Mouse (Mus musculus): Measurements from ENCODE around the gene Ddr1.
A peak's percentile ranks its signal among the peaks of the same experiment; 100 is the strongest.

Ddr1 gene

GRCm38 (mm10) chr17:35721676-35722075 is 17.3 kb upstream of the Ddr1 start:
- DNase-seq (ENCODE audit: low read depth, low spot score) = peak; percentile 51

DNA sequence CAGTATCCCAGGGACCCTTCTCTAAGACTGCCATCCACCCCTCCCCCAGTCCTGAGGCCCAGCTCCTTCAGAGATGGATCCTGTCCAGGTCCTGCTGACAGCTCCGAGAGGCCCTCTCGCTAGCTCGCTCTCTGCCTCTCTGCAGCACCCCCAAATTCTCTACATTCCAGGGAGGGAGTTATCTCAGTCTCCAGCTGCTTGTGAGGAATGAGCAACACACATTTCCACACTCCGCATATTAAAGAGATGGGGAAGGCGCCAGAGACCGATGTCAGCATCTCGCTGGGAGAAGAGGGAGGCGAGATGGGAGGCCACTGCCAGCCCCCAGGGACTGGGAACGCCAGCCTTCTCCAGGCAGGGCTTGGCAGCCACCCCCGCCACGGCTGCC is 15.9 kb upstream of the Ddr1 start:
- no peak for DNase-seq (ENCODE audit: low read depth, low spot score)

- no peak for DNase-seq (ENCODE audit: low read depth, low spot score)
Observed at GRCm38 (mm10) chr17:35719616-35720339, 15.4 kb upstream of the Ddr1 start.

DNA sequence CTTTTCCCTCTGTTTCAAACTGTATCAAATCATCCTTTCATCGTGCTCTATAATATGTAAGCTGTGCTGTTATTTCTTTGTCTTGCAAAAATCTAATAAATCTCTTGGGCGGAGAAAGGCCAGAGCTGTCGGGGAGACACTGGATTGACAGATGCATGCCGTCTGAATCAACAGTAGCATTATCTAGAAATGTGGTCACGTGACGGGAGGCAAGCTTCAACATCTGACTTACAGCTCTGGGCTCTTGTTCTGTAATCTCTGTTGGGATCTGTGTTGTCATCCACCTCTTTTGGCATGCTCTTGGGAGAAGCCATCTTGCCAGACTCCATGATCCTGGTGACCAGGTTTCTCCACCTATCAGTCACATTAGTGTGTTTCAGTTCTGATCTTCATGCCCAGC is 12.7 kb upstream of the Ddr1 start:
- DNase-seq (ENCODE audit: low read depth, low spot score) = no peak

DNA sequence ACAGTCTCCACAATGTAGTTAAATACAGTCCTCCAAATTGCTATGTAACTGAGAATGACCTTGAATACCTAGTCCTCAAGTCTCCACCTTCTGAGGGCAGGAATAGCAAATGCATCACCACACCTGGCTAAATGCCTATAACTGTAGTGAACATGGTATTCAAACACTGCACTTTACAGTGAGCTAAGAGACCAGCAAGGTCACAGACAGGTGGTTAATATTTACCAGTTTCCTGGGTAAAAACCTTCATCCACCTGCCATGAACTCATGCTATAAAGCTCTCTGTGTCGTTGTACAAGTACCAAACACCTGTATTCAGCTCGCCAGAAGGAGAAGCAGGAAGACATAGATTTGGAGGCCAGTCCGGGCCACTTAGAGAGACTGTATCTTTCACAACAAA is 11.7 kb upstream of the Ddr1 start:
- DNase-seq (ENCODE audit: low read depth, low spot score) = no peak

- DNase-seq (ENCODE audit: low read depth, low spot score) = no peak
Observed at GRCm38 (mm10) chr17:35710705-35711347, 6.4 kb upstream of the Ddr1 start.

DNA sequence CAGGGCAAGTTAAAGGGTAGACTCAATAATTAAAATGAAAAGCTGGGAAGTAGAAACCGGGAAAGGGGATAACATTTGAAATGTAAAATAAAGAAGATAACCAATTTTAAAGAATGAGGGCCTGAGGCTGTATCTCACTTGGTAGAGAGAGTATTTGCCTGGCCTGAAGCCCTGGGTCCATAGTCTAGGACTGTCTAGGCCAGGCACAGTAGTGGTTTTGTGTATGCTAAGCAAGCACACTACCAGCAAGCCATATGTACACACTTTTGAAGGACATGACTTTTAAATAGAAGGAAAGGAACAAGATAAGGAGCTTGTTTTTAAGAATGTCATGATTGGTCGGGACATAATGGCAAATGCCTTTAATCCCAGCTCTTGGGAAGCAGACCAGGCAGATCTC is 4.2 kb upstream of the Ddr1 start:
- DNase-seq (ENCODE audit: low read depth, low spot score) = no peak

DNA sequence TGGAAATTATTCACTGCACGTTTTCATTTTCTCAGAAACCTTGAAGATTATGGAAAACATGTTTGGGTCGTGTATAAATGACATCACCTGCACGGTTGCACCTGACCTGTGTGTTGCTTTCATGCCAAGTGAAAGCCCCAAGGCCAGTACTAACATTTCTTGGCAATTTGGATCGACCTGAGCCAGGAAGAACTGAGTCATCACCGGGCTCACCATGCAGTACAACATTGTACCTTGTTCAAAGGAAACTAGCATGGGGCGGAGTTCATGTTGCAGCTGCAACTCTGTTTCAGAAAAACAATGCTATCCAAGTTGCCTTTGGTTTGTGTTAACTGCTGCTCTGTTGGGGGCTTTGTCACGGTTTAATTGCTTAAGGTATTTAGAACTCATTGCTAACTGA is 3.5 kb upstream of the Ddr1 start:
- no peak for DNase-seq (ENCODE audit: low read depth, low spot score)

DNA sequence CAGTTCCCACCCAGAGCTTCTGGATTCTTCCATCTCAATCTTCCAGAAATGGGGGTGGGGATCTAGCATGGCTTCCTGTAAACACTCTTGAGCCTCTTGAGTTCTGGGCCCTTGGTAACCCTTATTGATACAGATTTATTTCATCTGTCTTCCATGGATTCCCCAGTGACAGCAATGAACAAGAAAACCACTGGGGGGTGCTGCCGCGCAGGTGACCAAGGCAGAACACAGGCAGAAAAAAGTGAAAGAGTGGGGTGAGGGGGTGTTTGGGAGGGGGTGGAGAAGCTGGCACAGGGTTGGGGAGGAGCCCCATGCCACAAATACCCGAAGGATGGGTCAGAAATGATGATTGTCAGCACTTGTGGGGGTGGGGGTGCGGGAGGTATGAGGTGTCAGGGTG is 1.4 kb upstream of the Ddr1 start:
- DNase-seq (ENCODE audit: low read depth, low spot score) = peak; percentile 54

DNA sequence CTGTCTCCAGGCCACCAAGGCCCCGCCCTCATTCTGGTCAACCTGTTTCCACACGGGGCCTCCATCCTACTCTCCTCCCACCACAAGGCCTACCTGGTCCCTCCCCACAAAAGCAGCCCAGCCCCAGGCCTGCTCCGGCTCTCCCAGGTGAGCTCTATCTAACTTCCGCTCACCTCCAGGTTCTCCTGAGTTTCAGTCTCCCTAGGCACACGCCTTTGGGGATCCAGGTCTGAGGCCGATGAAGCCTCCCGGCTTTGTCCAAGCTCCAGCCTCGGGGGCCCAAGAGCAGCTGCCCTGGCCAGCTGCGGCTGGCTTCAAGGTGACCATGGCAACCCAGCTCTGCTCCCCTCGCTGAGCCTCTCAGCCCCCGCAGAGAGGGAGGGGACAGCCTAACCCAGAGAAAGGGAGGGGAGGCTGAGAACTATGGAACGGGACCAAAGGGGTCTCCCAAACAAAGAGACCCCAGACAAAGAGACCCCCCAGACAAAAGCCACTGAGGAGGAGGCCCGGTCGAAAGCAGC is 610 bp downstream of the Ddr1 start:
- no peak for DNase-seq (ENCODE audit: low read depth, low spot score)

DNA sequence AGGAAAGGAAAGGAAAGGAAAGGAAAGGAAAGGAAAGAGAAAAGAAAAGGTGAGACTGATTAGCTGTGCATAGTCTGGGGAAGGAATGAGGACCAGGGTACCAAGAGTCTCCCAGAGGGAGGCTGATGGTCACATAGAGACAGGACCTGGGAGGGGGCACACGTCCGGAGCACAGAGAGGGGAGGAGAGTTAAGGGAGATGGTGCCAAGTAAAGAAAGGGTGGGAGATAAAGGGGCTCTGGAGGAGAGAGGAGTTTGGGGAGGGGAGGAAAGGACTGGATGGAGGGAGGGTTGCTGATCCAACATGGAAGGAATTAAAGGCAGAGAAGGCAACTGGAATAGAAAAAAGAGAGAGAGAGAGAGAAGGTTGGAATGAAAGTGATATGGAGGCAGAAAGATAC is 1.4 kb downstream of the Ddr1 start:
- DNase-seq (ENCODE audit: low read depth, low spot score) = no peak

- no peak for DNase-seq (ENCODE audit: low read depth, low spot score)
Observed at GRCm38 (mm10) chr17:35702605-35703004, 1.8 kb downstream of the Ddr1 start.

GRCm38 (mm10) chr17:35701978-35702461 is 2.4 kb downstream of the Ddr1 start:
- DNase-seq (ENCODE audit: low read depth, low spot score) = no peak

DNA sequence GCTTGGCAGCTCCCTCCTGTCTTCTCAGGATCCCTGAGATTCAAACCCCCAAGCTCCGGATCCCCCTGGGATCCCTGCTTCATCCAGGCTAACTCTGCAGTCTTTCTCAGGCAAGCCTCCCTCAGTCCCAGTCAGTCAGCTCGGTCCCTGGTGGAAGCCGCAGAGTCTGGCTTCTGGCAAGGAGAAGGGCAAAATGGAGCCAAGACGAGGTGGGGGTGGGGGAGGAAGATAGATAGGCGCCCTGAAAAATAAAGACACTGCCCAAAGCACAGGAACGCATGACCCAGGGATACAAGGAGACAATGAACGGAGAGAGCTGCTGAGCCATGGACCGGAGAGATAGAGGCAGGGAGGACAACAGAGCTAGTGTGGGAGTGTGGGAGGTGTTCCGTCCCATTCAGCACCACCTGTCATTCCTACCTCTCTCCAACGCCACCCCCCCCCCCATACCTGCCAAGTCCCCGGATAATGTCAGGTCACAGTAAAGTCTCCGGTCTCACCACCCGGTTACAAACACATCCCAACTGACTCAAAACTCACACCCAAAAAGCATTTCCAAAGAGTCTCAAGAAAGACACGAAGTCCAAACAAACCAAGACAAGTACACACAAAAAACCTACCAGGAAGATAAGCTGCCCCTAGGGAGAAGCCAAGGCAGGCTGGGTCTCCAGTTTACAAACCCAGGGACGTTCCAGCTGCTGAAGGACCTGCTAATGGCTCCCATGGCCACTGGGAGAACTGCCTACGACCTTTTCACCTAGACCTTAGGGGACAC is 3.0 kb downstream of the Ddr1 start:
- no peak for DNase-seq (ENCODE audit: low read depth, low spot score)

GRCm38 (mm10) chr17:35700371-35700961 is 4.0 kb downstream of the Ddr1 start:
- peak; percentile 55 for DNase-seq (ENCODE audit: low read depth, low spot score)

- DNase-seq (ENCODE audit: low read depth, low spot score) = peak; percentile 56
Observed at GRCm38 (mm10) chr17:35699919-35700318, 4.5 kb downstream of the Ddr1 start.

DNA sequence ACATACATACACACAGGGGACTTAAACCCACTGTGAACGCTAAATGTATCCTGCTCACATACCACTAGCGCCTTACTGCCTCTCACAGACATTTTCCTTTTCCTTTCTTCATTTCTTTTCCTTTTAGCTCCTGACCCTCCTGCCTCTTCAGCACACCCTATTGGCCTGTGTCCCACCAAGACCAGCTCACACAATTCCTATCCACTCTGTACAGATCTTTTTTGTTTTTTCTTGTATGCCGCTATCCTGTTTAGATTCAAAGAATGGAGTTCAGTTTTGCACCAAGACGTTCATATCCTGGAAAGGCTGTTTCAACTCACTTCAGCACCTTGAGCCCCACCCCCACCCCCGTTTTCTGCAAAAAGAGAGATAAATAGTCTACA is 5.9 kb downstream of the Ddr1 start:
- DNase-seq (ENCODE audit: low read depth, low spot score) = no peak

- DNase-seq (ENCODE audit: low read depth, low spot score) = peak; percentile 86
Observed at GRCm38 (mm10) chr17:35697759-35698500, 6.5 kb downstream of the Ddr1 start.

DNA sequence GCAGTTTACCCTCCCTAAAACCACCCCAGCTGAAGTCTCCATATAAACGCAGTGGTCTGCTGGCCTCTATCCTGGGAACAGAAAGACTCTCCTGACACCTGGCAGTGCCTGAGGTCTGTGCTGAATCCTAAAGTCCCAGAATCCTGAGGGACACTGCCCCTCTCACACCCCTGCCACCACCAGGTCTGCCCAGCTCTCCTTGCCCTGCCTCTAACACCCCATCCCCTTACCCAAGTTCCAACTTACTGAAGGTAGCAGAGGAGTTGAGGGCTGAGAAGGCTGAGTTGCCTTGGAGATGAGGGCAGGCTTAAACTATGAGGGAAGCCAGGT is 7.0 kb downstream of the Ddr1 start:
- no peak for DNase-seq (ENCODE audit: low read depth, low spot score)

GRCm38 (mm10) chr17:35696691-35697090 is 7.7 kb downstream of the Ddr1 start:
- DNase-seq (ENCODE audit: low read depth, low spot score) = no peak

- DNase-seq (ENCODE audit: low read depth, low spot score) = peak; percentile 90
Observed at GRCm38 (mm10) chr17:35695289-35695688, 9.1 kb downstream of the Ddr1 start.

Measured in ZHBTc4 (cell line).